Comparison of ENCODE assay signal across 17 mouse cellular contexts in the genomic region with DNA sequence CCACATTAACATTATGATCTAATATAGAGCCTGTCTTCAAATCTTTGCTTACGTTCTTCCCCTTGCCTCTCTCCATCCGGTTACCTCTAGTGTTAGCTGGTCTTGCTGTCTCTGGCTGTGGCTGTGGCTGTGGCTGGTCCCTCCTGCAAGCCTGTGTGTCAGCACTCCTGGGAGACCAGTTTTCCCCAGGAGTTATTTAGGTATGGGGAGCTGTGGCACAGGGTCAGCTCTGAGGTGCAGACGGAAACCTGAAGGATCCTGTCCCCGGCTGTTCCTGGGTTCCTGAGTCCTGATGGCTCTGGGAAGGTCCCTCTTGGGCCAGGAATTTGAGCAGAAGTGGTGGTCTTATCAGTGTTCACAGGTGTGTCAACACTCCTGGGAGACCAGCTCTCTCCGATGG.
"Had no signal": no experiment of that assay in that cellular context is flagged by ENCODE, and none has a peak within 500 bp of the region (broad histone marks: within the 10 kb centered on the region; RNA-seq: fewer than 3 reads in every experiment).

No protein-coding gene starts in this region.

- ATAC-seq: liver, postnatal 0 days; midbrain, embryonic 15.5 days had no signal

- H3K27ac ChIP-seq: liver, embryonic 13.5 days; liver, embryonic 15.5 days; macrophage; midbrain, embryonic 12.5 days; midbrain, embryonic 15.5 days; neural tube, embryonic 12.5 days; stomach, embryonic 15.5 days; stomach, postnatal 0 days had no signal

- DNase-seq: liver; liver, embryonic 13.5 days; liver, postnatal 0 days; lung, postnatal 10 days; right cerebral cortex, postnatal 14 days; thymus, adult 2 months; thymus, postnatal 25 days; thymus, postnatal 4 days had no signal

- H3K4me2 ChIP-seq: liver, embryonic 11.5 days; liver, embryonic 13.5 days; liver, embryonic 15.5 days; midbrain, embryonic 12.5 days; midbrain, embryonic 15.5 days; neural tube, embryonic 12.5 days; stomach, embryonic 15.5 days had no signal

- H3K9me3 ChIP-seq: liver, embryonic 13.5 days; midbrain, embryonic 12.5 days; midbrain, embryonic 15.5 days; neural tube, embryonic 12.5 days; stomach, embryonic 15.5 days had no signal

- H3K4me1 ChIP-seq: liver, embryonic 13.5 days; liver, embryonic 15.5 days; megakaryocyte, embryonic 14.5 days; midbrain, embryonic 12.5 days; midbrain, embryonic 15.5 days; stomach, embryonic 15.5 days had no signal

- H3K27me3 ChIP-seq: liver, embryonic 13.5 days; liver, embryonic 15.5 days; midbrain, embryonic 12.5 days; midbrain, embryonic 15.5 days; neural tube, embryonic 12.5 days; stomach, embryonic 15.5 days had no signal

- H3K9ac ChIP-seq: liver, embryonic 13.5 days; liver, embryonic 15.5 days; liver, postnatal 0 days; midbrain, embryonic 12.5 days; midbrain, embryonic 15.5 days; neural tube, embryonic 12.5 days; stomach, embryonic 15.5 days had no signal

- H3K36me3 ChIP-seq: liver, embryonic 13.5 days; liver, embryonic 15.5 days; midbrain, embryonic 12.5 days; midbrain, embryonic 15.5 days; neural tube, embryonic 12.5 days; stomach, embryonic 15.5 days had no signal

- H3K4me3 ChIP-seq: liver, embryonic 13.5 days; liver, embryonic 15.5 days; megakaryocyte, embryonic 14.5 days; midbrain, embryonic 12.5 days; midbrain, embryonic 15.5 days; neural tube, embryonic 12.5 days; stomach, embryonic 15.5 days had no signal
